Mouse (Mus musculus) limb, embryonic 12.5 days (tissue): ENCODE data around the gene Depdc7. TPM values are rescaled to one million over a fixed set of nuclear protein-coding genes. Genes with fewer than 3 reads are reported as not detected.

Source experiments
- ATAC-seq: fragments of 200-750 bp; cut with Nextera tagmentation; 2 replicates; pipeline ENCODE4 v1.8.0; 2017; ENCODE audit warnings: low read depth, moderate TSS enrichment; ENCODE audit not compliant: insufficient number of reproducible peaks, insufficient read depth, low FRiP score, low TSS enrichment
- H3K27ac ChIP-seq: fragments of 300-500 bp; sonication (generic); 2 replicates; pipeline ENCODE4 v1.5.1; 2016; ENCODE audit warnings: mild to moderate bottlenecking, moderate library complexity
- H3K27me3 ChIP-seq: fragments of 300-500 bp; sonication (generic); 2 replicates; pipeline ENCODE4 v1.6.1; 2016; ENCODE audit warnings: mild to moderate bottlenecking, moderate library complexity
- H3K36me3 ChIP-seq: fragments of 300-500 bp; sonication (generic); 2 replicates; pipeline ENCODE4 v1.6.1; 2016; ENCODE audit warnings: mild to moderate bottlenecking, moderate library complexity
- H3K4me1 ChIP-seq: fragments of 300-500 bp; sonication (generic); replicated peaks from 2 replicates; pipeline ENCODE4 v1.6.1; 2016
- H3K4me2 ChIP-seq: fragments of 300-500 bp; sonication (generic); 2 replicates; pipeline ENCODE4 v1.6.1; 2016; ENCODE audit warnings: mild to moderate bottlenecking, moderate library complexity
- H3K4me3 ChIP-seq: fragments of 300-500 bp; sonication (generic); replicated peaks from 2 replicates; pipeline ENCODE4 v1.5.1; 2016; ENCODE audit warnings: mild to moderate bottlenecking
- H3K9ac ChIP-seq: fragments of 300-500 bp; sonication (generic); replicated peaks from 2 replicates; pipeline ENCODE4 v1.6.1; 2016; ENCODE audit warnings: mild to moderate bottlenecking, moderate library complexity
- H3K9me3 ChIP-seq: fragments of 300-500 bp; sonication (generic); 2 replicates; pipeline ENCODE4 v1.6.1; 2016; ENCODE audit warnings: mild to moderate bottlenecking, moderate library complexity
- WGBS: fragments of 180-500 bp; shearing (Covaris S2); methylation state at CpG from one replicate; pipeline ENCODE4 v1.1.7; 2016; 5-methylcytosine and 5-hydroxymethylcytosine counted together
- polyA plus RNA-seq: library from polyadenylated mRNA; unstranded; fragments of >200 nt; fragmentation: Nextera tagmentation; extraction: Ambion mirVana; gene quantifications from 2 replicates; pipeline ENCODE4 v1.2.1, GENCODE M21; 2016

Depdc7 gene
- polyA plus RNA-seq, 1 experiment from 2014 or later = 4.0 TPM

DNA sequence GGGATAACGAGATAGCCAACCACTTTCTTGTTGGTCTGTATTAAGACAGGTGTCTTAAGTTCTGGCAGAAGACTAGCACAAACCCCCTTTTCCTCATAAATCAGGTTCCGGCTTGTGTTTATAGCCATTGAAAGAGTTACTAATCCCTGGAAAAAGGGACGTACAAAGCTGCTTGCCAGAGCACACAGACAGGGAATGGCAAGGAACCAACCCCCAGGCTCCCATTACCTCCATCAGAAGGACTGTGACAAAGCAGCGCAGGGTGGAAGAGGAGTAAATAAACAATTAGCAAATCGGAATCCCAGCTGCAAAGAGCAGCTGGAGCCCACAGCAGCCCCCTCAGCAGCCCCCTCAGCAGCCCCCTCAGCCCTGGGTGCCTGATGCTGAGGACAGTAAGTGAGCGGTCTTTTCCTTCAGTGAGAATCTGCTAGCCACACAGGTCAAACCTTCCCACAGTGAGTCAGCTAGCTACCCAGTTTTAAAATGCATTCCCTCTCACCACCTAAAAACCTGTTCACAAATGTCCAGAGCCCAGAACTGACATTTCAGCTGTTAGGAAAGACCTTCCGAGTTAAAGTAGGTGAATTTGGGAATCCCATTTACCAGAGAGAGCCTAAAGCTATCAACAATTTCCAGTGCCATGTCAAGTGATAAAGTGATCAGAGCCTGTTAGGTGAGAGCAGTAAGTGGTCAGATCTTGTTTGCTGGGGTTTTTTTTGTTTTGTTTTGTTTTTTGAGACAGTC lies 1.5 kb downstream of the Depdc7 start:
- no peak overlapping the region for H3K27ac ChIP-seq
- no peak overlapping the region for H3K9ac ChIP-seq
- WGBS = 17% methylated on average over 7 of the region's 7 CpGs
- H3K27me3 ChIP-seq = peaks cover 33% of the 10 kb centered on the region
- no peaks in the 10 kb centered on the region for H3K36me3 ChIP-seq
- ATAC-seq = no peak
- peaks cover 16% of the 10 kb centered on the region; the same call in 1 of the 2 replicates for H3K4me1 ChIP-seq
- H3K4me3 ChIP-seq = 0 out of 2 replicates have a peak overlapping the region, but pooled peaks have one; percentile 78
- peak overlapping the region; percentile 93; the same call in 1 of the 2 replicates for H3K4me2 ChIP-seq
- no peaks in the 10 kb centered on the region for H3K9me3 ChIP-seq

DNA sequence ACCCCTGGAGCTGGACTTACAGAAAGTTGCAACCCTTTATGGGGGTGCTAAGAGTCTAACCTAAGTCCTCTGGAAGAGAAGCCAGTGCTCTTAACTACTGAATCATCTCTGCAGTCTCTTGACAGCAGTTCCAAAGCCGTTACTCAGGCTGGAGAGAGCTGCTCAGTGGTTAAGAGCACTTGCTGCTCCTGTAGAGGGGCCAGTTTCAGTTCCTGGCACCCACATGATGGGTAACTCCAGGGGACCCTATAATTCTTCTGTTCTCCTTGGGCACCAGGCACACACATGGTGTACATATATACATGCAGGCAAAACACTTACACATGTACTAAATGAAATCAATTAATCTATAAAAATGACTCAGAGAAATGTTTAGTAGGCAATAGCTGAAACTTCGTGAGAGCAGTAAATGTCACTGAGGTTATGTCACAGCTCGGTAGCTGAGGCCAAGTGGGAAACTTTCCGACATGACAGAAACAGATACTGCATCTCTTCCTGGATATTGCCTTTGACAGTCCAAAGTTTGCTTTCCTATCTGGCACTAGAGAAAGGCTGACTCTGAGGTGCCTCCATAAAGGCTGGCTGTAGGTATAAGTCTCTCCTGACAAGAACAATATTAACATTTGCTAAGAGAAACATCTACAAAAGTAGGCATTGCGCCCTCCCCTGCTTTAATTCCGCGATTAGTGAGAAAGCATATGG lies 2.3 kb downstream of the Depdc7 start:
- WGBS = 52% methylated on average over 7 of the region's 7 CpGs
- Histone ChIP-seq H3K9ac (no peak overlapping the region), H3K27ac (no peak overlapping the region), H3K9me3 (no peaks in the 10 kb centered on the region), H3K4me1 (peaks cover 16% of the 10 kb centered on the region; the same call in 1 of the 2 replicates), H3K36me3 (no peaks in the 10 kb centered on the region), H3K27me3 (peaks cover 33% of the 10 kb centered on the region), H3K4me2 (no peak overlapping the region), H3K4me3 (no peak overlapping the region)
- no peak for ATAC-seq

DNA sequence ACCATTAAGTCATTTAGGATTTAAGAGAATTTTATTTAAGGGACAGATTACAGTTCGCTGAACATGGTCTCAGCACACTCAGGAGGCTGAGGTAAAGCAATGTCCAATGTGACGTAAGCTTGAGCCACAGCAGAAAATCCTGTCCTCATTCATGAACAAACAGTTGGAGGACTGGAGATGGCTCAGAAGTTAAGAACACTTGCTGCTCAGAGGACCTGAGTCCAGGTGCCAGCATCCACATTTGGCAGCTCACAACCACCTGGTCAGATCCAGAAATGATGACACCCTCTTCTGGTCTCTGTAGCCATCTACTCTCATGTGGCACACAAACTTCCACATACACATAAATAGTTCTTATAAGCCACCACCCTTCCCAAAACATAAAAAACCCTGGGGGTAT lies 3.0 kb downstream of the Depdc7 start:
- no peaks in the 10 kb centered on the region for H3K9me3 ChIP-seq
- H3K36me3 ChIP-seq = no peaks in the 10 kb centered on the region
- H3K27ac ChIP-seq = no peak overlapping the region
- no peak overlapping the region for H3K9ac ChIP-seq
- H3K4me1 ChIP-seq = peaks cover 16% of the 10 kb centered on the region; the same call in 1 of the 2 replicates
- no peak for ATAC-seq
- H3K27me3 ChIP-seq = peaks cover 33% of the 10 kb centered on the region
- WGBS = 90% methylated on average over 2 of the region's 2 CpGs
- no peak overlapping the region for H3K4me3 ChIP-seq
- H3K4me2 ChIP-seq = no peak overlapping the region

DNA sequence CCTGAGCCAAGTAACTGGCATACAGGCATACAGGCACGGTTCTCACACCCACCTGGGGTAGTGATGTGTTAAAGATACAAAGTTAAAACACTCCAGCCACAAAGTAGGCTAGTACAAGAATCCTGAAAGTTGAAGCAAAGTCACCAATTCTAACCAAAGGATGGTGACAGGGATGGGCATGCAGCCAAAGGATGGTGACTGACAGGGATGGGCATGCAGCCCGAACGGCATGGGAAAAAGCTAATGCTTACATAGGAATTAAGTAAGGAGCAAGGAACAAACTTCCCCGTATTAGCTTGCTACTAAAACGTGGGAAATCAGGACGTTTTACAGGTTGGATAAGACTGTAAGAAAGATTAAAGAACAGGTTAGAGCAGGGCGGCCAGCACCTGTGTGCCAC lies 6.4 kb downstream of the Depdc7 start:
- peaks cover 7% of the 10 kb centered on the region for H3K27me3 ChIP-seq
- H3K4me1 ChIP-seq = peaks cover 3% of the 10 kb centered on the region; the same call in 1 of the 2 replicates
- WGBS = 65% methylated on average over 7 of the region's 7 CpGs
- no peak overlapping the region for H3K9ac ChIP-seq
- H3K4me3 ChIP-seq = no peak overlapping the region
- H3K27ac ChIP-seq = no peak overlapping the region
- H3K4me2 ChIP-seq = no peak overlapping the region
- H3K9me3 ChIP-seq = no peaks in the 10 kb centered on the region
- ATAC-seq = no peak
- H3K36me3 ChIP-seq = no peaks in the 10 kb centered on the region

DNA sequence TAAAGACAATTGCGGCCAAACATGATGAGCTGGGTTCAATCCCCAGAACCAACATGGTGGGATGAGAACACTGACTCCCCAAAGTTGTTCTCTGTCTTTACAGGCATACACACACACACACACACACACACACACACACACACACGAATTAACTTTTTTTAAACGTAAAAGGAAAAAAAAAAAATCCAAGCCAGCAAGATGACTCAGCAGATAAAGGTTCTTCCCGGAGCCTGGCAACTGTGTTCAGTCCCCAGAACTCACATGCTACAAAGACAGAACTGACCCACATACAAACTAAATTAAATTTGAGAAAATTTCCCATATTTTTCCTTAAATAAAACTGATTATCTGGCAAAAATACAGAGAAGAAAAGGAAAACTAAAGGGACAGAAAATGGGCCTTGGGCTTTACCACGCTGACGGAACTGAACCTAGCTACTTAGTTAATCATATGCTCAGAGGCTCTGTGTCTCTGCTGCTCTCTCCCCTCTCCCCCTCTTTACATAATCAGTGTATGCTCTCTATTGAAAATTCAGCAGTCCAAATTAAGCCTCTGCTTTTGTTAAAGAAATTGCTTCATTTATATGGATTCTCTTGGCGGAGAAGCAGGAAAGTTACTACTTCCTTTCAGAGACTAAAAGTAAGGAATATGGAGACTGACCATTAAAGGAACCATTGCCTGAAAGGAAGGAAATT lies 10.0 kb downstream of the Depdc7 start:
- H3K27ac ChIP-seq = no peak overlapping the region
- H3K4me1 ChIP-seq = no peaks in the 10 kb centered on the region
- H3K27me3 ChIP-seq = no peaks in the 10 kb centered on the region
- no peak overlapping the region for H3K4me2 ChIP-seq
- no peak for ATAC-seq
- 71% methylated on average over 7 of the region's 7 CpGs for WGBS
- no peak overlapping the region for H3K9ac ChIP-seq
- H3K9me3 ChIP-seq = no peaks in the 10 kb centered on the region
- H3K36me3 ChIP-seq = no peaks in the 10 kb centered on the region
- no peak overlapping the region for H3K4me3 ChIP-seq

DNA sequence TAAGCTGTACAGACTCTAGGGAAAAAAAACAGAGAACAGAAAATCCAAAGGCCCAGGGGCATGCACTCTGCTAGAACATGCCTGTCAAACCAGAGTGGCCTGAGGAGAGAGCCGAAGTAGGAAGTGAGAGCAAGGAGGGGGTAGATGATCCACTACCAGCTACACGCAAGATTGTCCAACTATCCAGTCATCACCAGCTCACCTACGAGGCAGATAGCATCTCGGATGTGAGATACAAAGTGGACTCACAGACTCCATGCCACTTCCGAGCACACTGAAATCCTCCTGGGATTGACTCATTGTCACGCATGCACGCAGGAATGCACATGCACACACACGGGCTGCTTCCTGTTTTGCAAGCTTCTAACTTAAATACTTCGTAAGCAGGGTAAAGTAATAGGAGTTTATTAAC lies 10.6 kb downstream of the Depdc7 start:
- no peak for ATAC-seq
- WGBS = 83% methylated on average over 9 of the region's 9 CpGs
- Histone ChIP-seq H3K9ac (no peak overlapping the region), H3K27me3 (no peaks in the 10 kb centered on the region), H3K27ac (no peak overlapping the region), H3K4me2 (no peak overlapping the region), H3K4me1 (no peaks in the 10 kb centered on the region), H3K4me3 (no peak overlapping the region), H3K9me3 (no peaks in the 10 kb centered on the region), H3K36me3 (no peaks in the 10 kb centered on the region)

DNA sequence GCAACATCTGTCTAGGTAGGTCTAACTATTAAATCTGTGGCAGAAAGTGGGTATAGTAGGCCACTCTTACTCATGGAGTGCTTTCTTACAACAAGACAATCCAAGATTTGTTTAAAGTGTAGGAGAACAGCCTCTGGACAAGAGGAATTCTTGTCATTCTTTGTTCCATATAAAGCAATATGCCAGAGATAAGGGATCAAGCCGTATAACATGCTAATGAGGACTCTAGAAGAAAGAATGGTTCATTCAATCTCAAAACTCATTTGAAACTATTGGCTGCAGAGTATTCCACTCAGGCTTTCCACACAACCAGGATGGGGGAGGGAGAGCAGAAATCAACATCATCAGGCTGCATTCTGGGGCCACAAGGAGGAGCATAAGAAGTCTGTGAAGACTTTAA lies 15.3 kb downstream of the Depdc7 start:
- no peaks in the 10 kb centered on the region for H3K27me3 ChIP-seq
- H3K4me1 ChIP-seq = no peaks in the 10 kb centered on the region
- H3K9me3 ChIP-seq = no peaks in the 10 kb centered on the region
- no peak overlapping the region for H3K9ac ChIP-seq
- H3K4me3 ChIP-seq = no peak overlapping the region
- no peaks in the 10 kb centered on the region for H3K36me3 ChIP-seq
- H3K4me2 ChIP-seq = no peak overlapping the region
- ATAC-seq = no peak
- WGBS = 88% methylated on average over 1 of the region's 1 CpGs
- no peak overlapping the region for H3K27ac ChIP-seq

DNA sequence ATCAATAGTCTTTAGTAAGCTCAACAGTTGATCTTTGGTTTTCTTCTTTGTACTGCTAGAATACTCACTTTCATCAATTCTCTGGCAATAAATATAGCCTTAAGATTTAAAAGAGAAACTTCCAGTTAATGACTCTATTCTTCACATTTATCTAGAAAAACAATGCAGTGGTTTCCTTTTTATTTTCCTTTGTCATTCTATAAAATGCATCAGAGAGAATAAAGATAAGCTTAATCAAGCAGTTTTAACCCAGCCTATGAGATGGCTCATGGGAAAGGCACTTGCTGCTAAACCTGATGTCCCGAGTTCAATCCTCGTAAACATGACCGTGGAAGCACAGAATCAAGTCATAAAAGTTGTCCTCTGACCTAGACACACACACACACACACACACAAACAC lies 20.7 kb downstream of the Depdc7 start:
- no peaks in the 10 kb centered on the region for H3K36me3 ChIP-seq
- H3K9me3 ChIP-seq = no peaks in the 10 kb centered on the region
- 30% methylated on average over 3 of the region's 3 CpGs for WGBS
- H3K27ac ChIP-seq = no peak overlapping the region
- no peak for ATAC-seq
- H3K4me1 ChIP-seq = no peaks in the 10 kb centered on the region
- H3K4me2 ChIP-seq = no peak overlapping the region
- no peak overlapping the region for H3K9ac ChIP-seq
- H3K27me3 ChIP-seq = no peaks in the 10 kb centered on the region
- no peak overlapping the region for H3K4me3 ChIP-seq

DNA sequence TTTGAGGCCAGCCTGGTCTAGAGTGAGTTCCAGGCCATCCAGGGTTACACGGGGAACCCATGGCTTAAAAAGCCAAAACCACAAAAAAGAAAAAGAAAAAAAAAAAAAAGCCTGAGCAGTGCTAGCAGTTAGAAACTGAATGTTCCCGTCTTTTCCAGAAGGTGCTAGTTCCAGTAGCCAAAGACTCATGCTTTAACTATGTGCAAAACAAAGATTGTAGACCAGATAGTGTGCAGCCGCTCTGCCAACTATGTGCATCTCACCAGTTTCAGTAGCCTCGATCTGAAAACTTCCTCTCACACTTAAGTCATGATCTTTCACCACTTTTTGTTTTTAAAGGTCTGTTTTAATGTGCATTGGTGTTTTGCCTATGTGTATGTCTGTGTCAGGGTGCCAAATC lies 24.9 kb downstream of the Depdc7 start:
- no peaks in the 10 kb centered on the region for H3K36me3 ChIP-seq
- H3K9ac ChIP-seq = no peak overlapping the region
- WGBS = 91% methylated on average over 4 of the region's 4 CpGs
- no peaks in the 10 kb centered on the region for H3K9me3 ChIP-seq
- no peak overlapping the region for H3K4me2 ChIP-seq
- H3K4me1 ChIP-seq = no peaks in the 10 kb centered on the region
- H3K27ac ChIP-seq = no peak overlapping the region
- H3K27me3 ChIP-seq = 0 out of 2 replicates have a peak, but pooled peaks cover 6% of the 10 kb centered on the region
- ATAC-seq = no peak
- H3K4me3 ChIP-seq = no peak overlapping the region

DNA sequence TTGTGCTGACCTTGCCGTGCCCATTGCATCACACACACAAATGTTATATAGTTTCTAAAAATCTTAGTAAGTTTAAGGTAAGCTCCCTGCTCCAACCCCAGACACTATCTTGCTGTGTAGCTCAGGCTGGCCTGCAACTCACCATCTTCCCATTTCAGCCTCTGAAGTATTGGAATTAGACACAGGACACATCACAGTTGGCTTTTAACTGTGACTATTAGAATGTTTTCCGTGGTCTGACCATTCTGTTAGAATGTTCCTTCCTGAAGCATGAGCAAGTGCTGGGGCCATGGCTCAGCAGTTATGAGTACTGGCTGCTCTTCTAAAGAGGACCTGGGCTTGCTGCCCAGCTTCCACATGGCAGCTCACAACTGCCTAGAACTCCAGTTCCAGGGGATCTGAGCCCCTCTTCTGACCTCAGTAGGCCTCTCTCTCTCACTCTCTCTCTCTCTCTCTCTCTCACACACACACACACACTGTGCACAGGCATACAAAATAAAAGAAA lies 25.4 kb downstream of the Depdc7 start:
- no peaks in the 10 kb centered on the region for H3K4me1 ChIP-seq
- H3K27ac ChIP-seq = no peak overlapping the region
- no peaks in the 10 kb centered on the region for H3K9me3 ChIP-seq
- no peak overlapping the region for H3K9ac ChIP-seq
- no peak overlapping the region for H3K4me3 ChIP-seq
- no peak overlapping the region for H3K4me2 ChIP-seq
- ATAC-seq = no peak
- H3K36me3 ChIP-seq = no peaks in the 10 kb centered on the region
- H3K27me3 ChIP-seq = 0 out of 2 replicates have a peak, but pooled peaks cover 6% of the 10 kb centered on the region
- 90% methylated on average over 2 of the region's 2 CpGs for WGBS

DNA sequence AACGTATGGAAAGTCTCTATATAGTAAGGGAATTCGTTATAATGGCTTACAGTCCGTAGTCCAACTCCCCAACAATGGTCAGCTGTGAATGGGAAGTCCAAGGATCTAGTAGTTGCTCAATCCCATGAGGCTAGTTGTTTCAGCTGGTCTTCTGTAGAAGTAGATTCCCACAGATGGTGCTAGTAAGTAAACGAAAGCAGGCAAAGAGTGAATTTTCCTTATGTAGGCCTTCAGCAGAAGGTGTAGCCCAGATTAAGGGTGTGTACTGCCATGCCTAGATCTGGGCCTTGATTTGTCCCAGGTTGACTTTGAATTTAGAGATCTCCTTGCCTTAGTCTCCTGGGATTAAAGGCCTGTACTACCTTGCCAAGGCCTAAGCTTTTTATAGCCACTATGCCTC lies 26.4 kb downstream of the Depdc7 start, which contains the start of gene Pin1rt1:
TSS of gene Pin1rt1 (minus strand) at position 101 of the 400 bp plus-strand sequence.
- Histone ChIP-seq H3K9me3 (no peaks in the 10 kb centered on the region), H3K27ac (no peak within 1 kb of the TSS), H3K36me3 (no peaks in the 10 kb centered on the region), H3K9ac (no peak within 1 kb of the TSS), H3K4me3 (no peak within 1 kb of the TSS), H3K4me1 (peaks cover 3% of the 10 kb centered on the region; the same call in 1 of the 2 replicates), H3K27me3 (0 out of 2 replicates have a peak, but pooled peaks cover 6% of the 10 kb centered on the region), H3K4me2 (no peak within 1 kb of the TSS)
- ATAC-seq = no peak
- 87% methylated on average over 4 of the region's 4 CpGs for WGBS
